In the genomic region with DNA sequence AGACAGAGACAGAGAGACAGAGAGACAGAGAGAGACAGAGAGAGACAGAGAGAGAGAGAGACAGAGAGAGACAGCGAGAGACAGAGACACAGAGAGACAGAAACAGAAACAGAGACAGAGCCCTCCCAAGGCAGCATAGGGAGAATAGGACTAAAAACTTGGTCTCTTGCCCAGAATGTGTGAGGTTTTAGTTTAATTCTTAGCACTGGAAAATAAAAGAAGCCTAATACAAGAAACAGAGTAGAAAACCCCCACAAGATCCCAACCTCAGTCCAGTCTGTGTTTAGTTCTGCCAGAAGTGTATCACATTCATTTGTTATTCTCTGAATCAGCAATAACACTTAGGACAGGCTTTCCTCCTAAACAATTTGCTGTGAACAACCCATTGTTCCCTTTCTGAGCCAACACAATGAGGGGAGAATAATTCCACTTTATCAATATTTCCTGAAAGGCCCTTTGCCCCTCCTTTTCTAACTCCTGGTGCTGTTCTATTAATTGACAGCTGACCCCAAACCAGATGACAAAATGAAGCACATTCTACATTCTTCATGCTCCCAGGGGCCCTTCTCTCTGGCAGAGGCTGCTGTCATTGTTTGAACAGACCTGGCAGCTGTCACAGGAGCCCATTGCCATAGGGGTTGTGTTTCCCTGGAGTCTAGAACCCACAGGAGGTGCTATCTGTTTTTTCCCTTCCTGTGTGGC, we compare ENCODE assay signal across 9 mouse cellular contexts. TPM values are rescaled to one million over a fixed set of nuclear protein-coding genes. Genes with fewer than 3 reads are reported as not detected.
DNase-seq lines count a peak whose midpoint lies in the region; ATAC-seq and TF ChIP-seq lines count a peak whose summit lies in the region.
"Had no signal": no experiment of that assay in that cellular context is flagged by ENCODE, and none has a peak within 500 bp of the region (broad histone marks: within the 10 kb centered on the region; RNA-seq: fewer than 3 reads in every experiment).

No protein-coding gene starts in this region.

- no peaks in the 10 kb centered on the region for H3K27me3 ChIP-seq in forebrain, embryonic 10.5 days (ENCODE audit: poor library complexity, severe bottlenecking)
- H3K27me3 ChIP-seq in forebrain, embryonic 12.5 days, result no peaks in the 10 kb centered on the region
- no peaks in the 10 kb centered on the region for H3K27me3 ChIP-seq in limb, embryonic 13.5 days

- no peak for TF ChIP-seq CTCF in brain, embryonic 14.5 days (IDR thresholded peaks at IDR 0.05; ENCODE audit: borderline replicate concordance, extremely low read depth, insufficient read depth, insufficient read length)

- H3K4me2 ChIP-seq in forebrain, embryonic 12.5 days, result no peak overlapping the region
- H3K4me2 ChIP-seq in limb, embryonic 13.5 days (replicated peaks), result no peak overlapping the region

- no peak overlapping the region for H3K4me3 ChIP-seq in forebrain, embryonic 10.5 days
- H3K4me3 ChIP-seq in forebrain, embryonic 12.5 days (replicated peaks), result no peak overlapping the region
- H3K4me3 ChIP-seq in limb, embryonic 13.5 days, result no peak overlapping the region

- H3K9ac ChIP-seq in forebrain, embryonic 12.5 days, result no peak overlapping the region
- H3K9ac ChIP-seq in limb, embryonic 13.5 days, result no peak overlapping the region

- H3K27ac ChIP-seq in forebrain, embryonic 10.5 days, result peak overlapping the region; percentile 22; the same call in 1 of the 2 replicates
- no peak overlapping the region for H3K27ac ChIP-seq in forebrain, embryonic 12.5 days
- peak overlapping the region; percentile 40; the same call in 1 of the 2 replicates for H3K27ac ChIP-seq in limb, embryonic 13.5 days

- H3K36me3 ChIP-seq in forebrain, embryonic 10.5 days (replicated peaks), result no peaks in the 10 kb centered on the region
- no peaks in the 10 kb centered on the region for H3K36me3 ChIP-seq in forebrain, embryonic 12.5 days (replicated peaks)
- no peaks in the 10 kb centered on the region for H3K36me3 ChIP-seq in limb, embryonic 13.5 days

- no peak for ATAC-seq in forebrain, embryonic 12.5 days (ENCODE audit: low FRiP score)
- no peak; the same call in 1 of the 2 replicates for ATAC-seq in limb, embryonic 13.5 days (ENCODE audit: low FRiP score, low read depth)
- no peak for ATAC-seq in megakaryocyte, adult 5-6 weeks (ENCODE audit: poor library complexity, severe bottlenecking)
- ATAC-seq: intestine, postnatal 0 days had no signal

- DNase-seq in forebrain, embryonic 10.5 days (ENCODE audit: extremely low spot score, low spot score), result no peak
- peak; percentile 49 for DNase-seq in brain, embryonic 14.5 days (ENCODE audit: low read depth)
- peak; percentile 47 for DNase-seq in gastrocnemius, postnatal 10 days
- no peak for DNase-seq in cerebellum, adult 9-11 months
- DNase-seq in thymus, postnatal 25 days, result no peak

- no peaks in the 10 kb centered on the region for H3K9me3 ChIP-seq in forebrain, embryonic 10.5 days
- no peaks in the 10 kb centered on the region for H3K9me3 ChIP-seq in forebrain, embryonic 12.5 days
- no peaks in the 10 kb centered on the region; the same call in 1 of the 2 replicates for H3K9me3 ChIP-seq in limb, embryonic 13.5 days

- peaks cover 11% of the 10 kb centered on the region for H3K4me1 ChIP-seq in forebrain, embryonic 10.5 days
- peaks cover 10% of the 10 kb centered on the region for H3K4me1 ChIP-seq in forebrain, embryonic 12.5 days
- H3K4me1 ChIP-seq in limb, embryonic 13.5 days, result peaks cover 10% of the 10 kb centered on the region

- TF ChIP-seq POLR2A in brain, embryonic 14.5 days (IDR thresholded peaks at IDR 0.05; ENCODE audit: borderline replicate concordance, extremely low read depth, insufficient read depth, insufficient read length, poor library complexity, severe bottlenecking), result no peak

- WGBS in forebrain, embryonic 10.5 days, result 88% methylated on average over 1 of the region's 1 CpGs
- 95% methylated on average over 1 of the region's 1 CpGs for WGBS in forebrain, embryonic 12.5 days
- 83% methylated on average over 1 of the region's 1 CpGs for WGBS in limb, embryonic 13.5 days

RNA-seq across cellular contexts. Expression of a gene that starts 44.5 kb away (rescaled TPM):
- polyA plus RNA-seq in forebrain, embryonic 10.5 days (2016; fragmentation: Nextera tagmentation; extraction: Ambion mirVana), result 0.89 and 1.1 TPM in 2 replicates
- 3.0 and 3.1 TPM in 2 replicates for polyA plus RNA-seq in forebrain, embryonic 12.5 days (2016; fragmentation: Nextera tagmentation; extraction: Ambion mirVana)
- polyA plus RNA-seq in brain, embryonic 14.5 days (2012; rRNA removed), result 9.5 and 23.0 TPM in 2 replicates
- 1 to 10 TPM; 2.0 to 2.4 TPM for total RNA-seq in gastrocnemius, postnatal 10 days (2021)
- polyA plus RNA-seq in limb, embryonic 13.5 days (2015; fragmentation: Nextera tagmentation; extraction: Ambion mirVana), result 1.5 and 1.6 TPM in 2 replicates
- total RNA-seq in megakaryocyte, adult 5-6 weeks (2015), result not detected in 2 replicates
- under 0.01 and 0.04 TPM in 2 replicates for total RNA-seq in megakaryocyte, adult 5-6 weeks (2017)

Comparison
In these comparisons a context has a peak if more than half of its experiments do, and no peak if none do; other contexts are left out.
1. DNase-seq: peak in brain, embryonic 14.5 days (single experiment) and gastrocnemius, postnatal 10 days (single experiment); none in forebrain, embryonic 10.5 days (single experiment), cerebellum, adult 9-11 months (single experiment) and thymus, postnatal 25 days (single experiment).